Mouse (Mus musculus): ENCODE data around the gene Erg. TPM values are rescaled to one million over a fixed set of nuclear protein-coding genes. Genes with fewer than 3 reads are reported as not detected.

Gene Erg
- total RNA-seq, 4 experiments from 2014 or later: 15.2 to 24.9 (median 21.4) TPM

- no peak for DNase-seq
Measured at GRCm38 (mm10) chr16:95439794-95440193, 146.6 kb downstream of the Erg start.

GRCm38 (mm10) chr16:95438848-95439540, 147.4 kb downstream of the Erg start:
- DNase-seq: peak; percentile 45

GRCm38 (mm10) chr16:95436611-95437010, 149.8 kb downstream of the Erg start:
- peak; percentile 41 for DNase-seq

GRCm38 (mm10) chr16:95436051-95436450, 150.3 kb downstream of the Erg start:
- no peak for DNase-seq

GRCm38 (mm10) chr16:95434434-95434833, 152.0 kb downstream of the Erg start:
- DNase-seq: no peak

GRCm38 (mm10) chr16:95432540-95432971, 153.8 kb downstream of the Erg start:
- no peak for DNase-seq

- DNase-seq: no peak
Measured at GRCm38 (mm10) chr16:95429851-95430250, 156.5 kb downstream of the Erg start.

- no peak for DNase-seq
Measured at GRCm38 (mm10) chr16:95428239-95428638, 158.2 kb downstream of the Erg start.

GRCm38 (mm10) chr16:95427512-95427911, 158.9 kb downstream of the Erg start:
- DNase-seq: no peak

GRCm38 (mm10) chr16:95422658-95423073, 163.7 kb downstream of the Erg start:
- no peak for DNase-seq

- no peak for DNase-seq
Measured at GRCm38 (mm10) chr16:95421235-95421886, 165.0 kb downstream of the Erg start.

- DNase-seq: no peak
Measured at GRCm38 (mm10) chr16:95415921-95416320, 170.5 kb downstream of the Erg start.

GRCm38 (mm10) chr16:95415372-95415771, 171.0 kb downstream of the Erg start:
- DNase-seq: no peak

- no peak for DNase-seq
Measured at GRCm38 (mm10) chr16:95413401-95413959, 172.9 kb downstream of the Erg start.

- no peak for DNase-seq
Measured at GRCm38 (mm10) chr16:95408096-95408495, 178.3 kb downstream of the Erg start.

GRCm38 (mm10) chr16:95405496-95405895, 180.9 kb downstream of the Erg start:
- no peak for DNase-seq

GRCm38 (mm10) chr16:95403453-95403852, 182.9 kb downstream of the Erg start:
- DNase-seq: peak; percentile 9

- no peak for DNase-seq
Measured at GRCm38 (mm10) chr16:95401869-95402268, 184.5 kb downstream of the Erg start.

- DNase-seq: no peak
Measured at GRCm38 (mm10) chr16:95398761-95399343, 187.5 kb downstream of the Erg start.

- no peak for DNase-seq
Measured at GRCm38 (mm10) chr16:95390787-95391186, 195.6 kb downstream of the Erg start.

GRCm38 (mm10) chr16:95388811-95389529, 197.4 kb downstream of the Erg start:
- no peak for DNase-seq

- no peak for DNase-seq
Measured at GRCm38 (mm10) chr16:95388292-95388691, 198.1 kb downstream of the Erg start.

GRCm38 (mm10) chr16:95387008-95387407, 199.4 kb downstream of the Erg start:
- no peak for DNase-seq

All from adrenal gland, adult 8-10 months (tissue).